Mouse (Mus musculus): Measurements from ENCODE around the gene Tmem262.

DNA sequence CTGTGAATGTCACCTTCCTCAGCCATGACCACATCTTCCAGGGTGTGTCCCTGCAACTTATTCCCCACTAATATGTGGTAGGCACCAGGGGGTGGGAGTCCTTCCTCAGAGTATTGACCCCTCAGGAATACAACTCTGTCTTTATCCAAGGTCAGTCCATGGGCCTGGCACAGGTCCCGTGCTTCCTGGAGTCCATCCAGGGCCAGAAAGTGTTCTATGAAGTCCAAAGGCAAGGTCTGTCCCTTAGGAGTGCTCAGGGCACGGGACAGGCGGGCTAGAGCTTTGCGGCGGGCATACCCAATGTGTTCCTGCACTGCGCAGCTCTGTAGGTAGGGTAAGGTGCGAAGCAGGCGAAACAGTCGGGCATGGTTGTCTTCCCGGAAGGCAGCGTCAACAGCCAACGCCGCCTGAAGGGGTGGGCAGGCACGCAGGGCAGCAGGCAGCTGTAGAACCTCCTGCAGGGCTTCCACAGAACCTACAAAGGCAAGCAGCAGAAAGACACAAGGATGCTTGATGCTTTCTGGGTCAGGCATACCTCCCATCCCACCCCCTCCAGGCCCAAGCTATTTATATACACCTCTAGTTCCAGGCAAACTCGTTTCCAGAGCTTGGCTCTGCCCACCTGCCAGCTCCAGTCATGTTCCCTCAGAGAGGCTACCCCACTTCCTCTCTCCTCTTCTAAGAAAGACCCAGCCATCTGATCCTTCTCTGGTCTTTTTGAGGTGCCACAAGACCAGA, 36.4 kb downstream of the Tmem262 start:
- no peak for TF ChIP-seq FLI1 (IDR thresholded peaks at IDR 0.05; ENCODE audit: low read length)
- TF ChIP-seq GATA1 (IDR thresholded peaks at IDR 0.05; ENCODE audit: borderline replicate concordance, low read length) = no peak
